Mouse (Mus musculus) c-Kit-positive CD71-negative TER-119-negative erythroid progenitor cells, embryonic 14.5 days (primary cell): ENCODE measurements around the gene Nxph3.
"Not testable (repeated sequence)": the region's sequence is repeated elsewhere in the genome, so short reads cannot be mapped to it uniquely, and the experiment has no call there.

Experiments
- DNase-seq: peaks from one replicate; pipeline ENCODE4 v3.0.0-alpha.2; 2013; ENCODE audit warnings: low read depth

Gene Nxph3

DNA sequence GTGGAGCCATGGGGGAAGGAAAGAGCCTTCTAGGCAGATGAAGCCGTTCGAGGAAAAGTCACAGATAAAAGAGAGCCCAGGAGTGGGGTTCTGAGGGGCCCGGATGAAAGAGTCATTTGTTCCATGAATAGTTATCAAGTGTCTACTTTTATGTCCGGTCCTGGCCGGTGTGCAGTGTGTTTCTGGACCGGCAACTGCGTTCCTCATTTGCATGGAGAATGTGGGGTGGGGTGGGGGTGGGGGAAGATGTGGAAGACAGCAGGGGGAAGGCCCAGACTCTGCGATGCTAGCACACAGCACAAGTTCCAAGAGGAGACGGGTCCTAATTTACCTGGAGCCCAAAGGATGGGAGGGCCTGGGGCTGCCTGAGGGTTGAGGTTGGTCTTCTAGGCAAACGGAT is 4.9 kb upstream of the Nxph3 start:
- DNase-seq = no peak

- DNase-seq = no peak
These were observed 2.8 kb upstream of the Nxph3 start for GRCm38 (mm10) chr11:95517162-95517561.

GRCm38 (mm10) chr11:95516491-95516911 is 2.1 kb upstream of the Nxph3 start:
- no peak for DNase-seq

DNA sequence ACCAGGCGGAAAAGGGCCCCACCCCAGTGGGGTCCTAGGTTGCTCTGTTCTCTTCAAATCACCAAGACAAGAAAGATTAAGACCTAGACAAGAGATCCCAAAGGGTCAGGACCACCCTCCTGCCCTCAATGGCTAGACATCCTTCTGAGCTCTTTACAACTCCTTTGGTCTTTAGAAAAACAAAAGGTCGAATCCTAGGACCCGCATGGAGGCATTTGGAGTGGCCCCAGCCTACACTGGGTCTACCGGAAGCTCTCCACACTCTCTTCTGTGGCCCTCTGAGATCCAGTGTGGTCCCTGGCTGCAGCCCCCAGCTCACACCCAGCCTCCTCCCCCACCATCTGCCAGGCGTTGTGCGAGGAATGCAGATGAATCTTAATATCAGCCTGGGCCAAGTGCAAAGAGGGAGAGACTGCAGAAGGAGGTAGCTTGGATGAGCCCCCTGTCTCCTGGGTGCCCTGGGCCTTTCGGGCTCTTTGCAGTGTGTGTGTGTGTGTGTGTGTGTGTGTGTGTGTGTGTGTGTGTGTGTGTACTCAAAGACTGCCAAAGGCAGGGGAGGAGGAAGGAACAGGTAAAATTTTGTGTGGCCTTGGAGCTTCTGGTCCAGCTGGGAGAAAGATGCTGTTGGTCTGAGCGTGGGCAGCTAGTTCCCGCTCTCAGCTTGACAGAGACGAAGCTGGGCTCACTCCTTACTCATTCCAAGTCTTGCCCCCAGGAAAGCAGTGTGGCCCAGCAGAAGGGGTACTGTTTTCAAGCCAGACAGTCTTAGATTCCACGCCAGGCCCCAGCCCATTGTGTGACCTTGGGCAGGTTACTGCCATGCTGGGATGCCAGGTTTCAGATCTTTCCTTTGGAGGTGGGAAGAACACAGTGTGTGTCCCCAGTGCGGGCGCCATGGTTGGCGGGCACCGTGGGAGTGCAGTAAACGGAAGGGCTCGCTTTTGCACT is 1.3 kb upstream of the Nxph3 start:
- DNase-seq = no peak

GRCm38 (mm10) chr11:95513461-95514297 is 691 bp downstream of the Nxph3 start:
- no peak for DNase-seq

GRCm38 (mm10) chr11:95512383-95512782 is 2.0 kb downstream of the Nxph3 start:
- no peak for DNase-seq

- no peak for DNase-seq
These were observed 2.5 kb downstream of the Nxph3 start for GRCm38 (mm10) chr11:95511919-95512318.

GRCm38 (mm10) chr11:95510631-95511030 is 3.7 kb downstream of the Nxph3 start:
- no peak for DNase-seq

GRCm38 (mm10) chr11:95509126-95509717 is 5.1 kb downstream of the Nxph3 start:
- DNase-seq = no peak

GRCm38 (mm10) chr11:95508211-95508926 is 6.0 kb downstream of the Nxph3 start:
- no peak for DNase-seq

DNA sequence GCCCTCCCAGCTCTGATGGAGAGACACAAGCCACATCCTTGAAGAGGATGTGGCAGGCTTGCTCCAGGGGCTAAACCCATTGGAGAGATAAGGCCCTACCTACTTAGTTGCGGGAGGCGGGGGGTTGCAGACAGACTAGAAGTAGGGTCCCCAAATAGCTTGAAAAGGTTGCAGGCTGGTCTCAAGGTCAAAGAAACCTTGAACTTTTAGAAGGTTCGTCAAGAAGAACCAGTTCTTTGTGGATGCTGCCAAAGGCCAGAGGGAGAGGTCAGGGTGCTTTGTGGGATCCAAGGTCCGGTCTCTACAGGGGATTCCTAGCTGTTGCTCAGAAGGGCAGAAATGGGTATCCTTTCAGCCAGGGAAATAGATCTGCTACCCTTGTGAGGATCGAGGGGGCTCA is 6.6 kb downstream of the Nxph3 start:
- DNase-seq = no peak

GRCm38 (mm10) chr11:95507041-95507716 is 7.2 kb downstream of the Nxph3 start:
- no peak for DNase-seq

DNA sequence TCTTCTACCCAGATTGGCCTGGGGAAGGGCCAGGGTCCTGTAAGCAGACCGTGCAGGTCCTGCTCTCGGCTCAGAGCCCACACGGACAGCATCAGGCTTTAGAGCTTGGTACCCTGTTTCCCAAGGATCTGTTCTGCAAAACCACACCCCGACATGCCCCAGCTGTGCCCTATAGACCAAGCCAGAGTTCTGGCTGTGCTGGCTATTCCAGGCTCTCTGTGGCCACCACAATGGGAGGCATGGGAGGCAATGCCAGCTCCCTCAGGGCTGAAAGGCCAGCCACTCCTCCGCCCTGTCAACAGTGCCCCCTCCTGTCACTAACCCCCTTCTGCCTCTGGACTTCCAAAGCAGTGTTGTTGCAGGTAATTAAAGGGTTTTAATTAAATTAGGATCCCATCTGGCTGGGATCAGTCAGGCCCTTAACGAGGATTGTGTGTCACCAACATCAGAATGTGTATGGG is 10.1 kb downstream of the Nxph3 start:
- no peak for DNase-seq

DNA sequence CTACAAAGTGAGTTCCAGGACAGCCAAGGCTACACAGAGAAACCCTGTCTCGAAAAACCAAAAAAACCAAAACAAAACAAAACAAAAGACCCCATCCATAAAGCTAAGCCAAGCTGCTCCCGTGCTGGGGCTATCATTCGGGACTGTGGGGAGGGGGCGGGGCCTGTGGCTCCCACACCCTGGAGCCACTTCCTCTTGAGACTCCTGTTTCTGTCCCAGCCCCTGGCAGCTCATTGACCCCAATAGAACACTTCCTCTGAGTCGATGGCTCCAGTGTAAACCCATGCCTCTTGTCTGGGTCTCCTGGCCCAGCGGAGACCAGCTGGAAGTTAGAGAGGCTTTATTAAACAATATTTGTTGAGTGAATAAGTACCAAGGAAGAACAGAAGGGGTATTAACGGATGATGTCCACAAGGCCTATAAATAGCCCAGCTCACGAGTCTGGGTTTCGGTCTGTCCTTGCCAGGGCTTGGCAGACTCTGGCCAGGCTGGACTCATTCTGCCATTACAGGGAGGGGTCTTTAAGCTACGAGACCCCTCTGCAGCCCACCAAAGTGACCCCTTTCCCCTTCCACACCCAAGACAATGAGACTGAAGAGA is 10.7 kb downstream of the Nxph3 start:
- no peak for DNase-seq

DNA sequence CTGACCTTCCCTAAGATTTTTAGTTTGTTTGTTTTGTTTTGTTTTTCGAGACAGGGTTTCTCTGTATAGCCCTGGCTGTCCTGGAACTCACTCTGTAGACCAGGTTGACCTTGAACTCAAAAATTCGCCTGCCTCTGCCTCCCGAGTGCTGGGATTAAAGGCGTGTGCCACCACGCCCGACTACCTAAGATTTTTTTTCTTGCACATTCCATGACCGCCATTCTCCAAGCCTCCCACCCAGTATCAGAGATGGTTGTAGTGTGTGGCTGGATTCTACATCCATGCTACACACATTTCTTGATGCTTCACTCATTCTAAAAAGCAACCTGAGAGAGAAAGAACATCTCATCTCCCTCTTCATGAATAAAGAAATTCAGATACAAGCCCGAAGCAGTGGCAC is 12.5 kb downstream of the Nxph3 start:
- not testable (repeated sequence) for DNase-seq

DNA sequence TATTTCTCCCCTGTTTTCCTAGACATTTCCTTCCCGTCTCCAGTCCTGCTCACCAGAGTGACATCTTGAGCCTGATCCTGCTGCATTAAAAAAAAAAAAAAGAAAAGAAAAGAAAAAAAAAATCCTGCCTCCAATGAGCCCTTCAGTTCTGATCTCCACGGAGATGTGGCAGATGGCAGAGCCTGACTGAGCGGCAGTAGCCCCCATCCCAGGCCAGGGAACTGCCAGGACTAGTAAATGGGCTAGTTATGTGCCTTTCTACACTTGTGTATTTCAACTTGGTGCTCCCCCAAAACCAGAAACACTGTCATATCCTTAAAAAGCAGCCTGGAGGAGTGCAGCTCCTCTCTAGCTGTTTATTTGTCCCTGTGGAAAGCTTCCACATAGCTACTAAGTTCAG is 13.5 kb downstream of the Nxph3 start:
- no peak for DNase-seq

DNA sequence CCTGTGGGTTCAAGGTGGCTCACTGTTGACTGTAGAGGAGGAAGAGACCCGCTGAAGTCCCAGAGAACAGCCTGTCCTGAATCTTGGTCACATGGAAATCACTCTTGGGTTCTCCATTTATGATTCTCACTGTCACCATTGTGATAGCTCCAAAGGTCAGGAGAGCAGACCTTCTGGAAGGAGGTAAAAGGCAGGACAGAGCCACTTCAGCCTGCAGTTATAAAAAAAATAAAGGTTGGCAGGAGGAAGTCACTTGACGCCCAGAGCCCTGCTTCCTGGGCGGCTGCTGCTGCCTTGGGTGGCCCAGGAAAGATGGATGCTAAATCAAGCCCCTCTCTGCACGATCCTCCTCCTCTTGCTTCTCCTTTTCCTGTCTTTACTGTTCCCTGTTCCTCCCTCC is 14.0 kb downstream of the Nxph3 start:
- no peak for DNase-seq

DNA sequence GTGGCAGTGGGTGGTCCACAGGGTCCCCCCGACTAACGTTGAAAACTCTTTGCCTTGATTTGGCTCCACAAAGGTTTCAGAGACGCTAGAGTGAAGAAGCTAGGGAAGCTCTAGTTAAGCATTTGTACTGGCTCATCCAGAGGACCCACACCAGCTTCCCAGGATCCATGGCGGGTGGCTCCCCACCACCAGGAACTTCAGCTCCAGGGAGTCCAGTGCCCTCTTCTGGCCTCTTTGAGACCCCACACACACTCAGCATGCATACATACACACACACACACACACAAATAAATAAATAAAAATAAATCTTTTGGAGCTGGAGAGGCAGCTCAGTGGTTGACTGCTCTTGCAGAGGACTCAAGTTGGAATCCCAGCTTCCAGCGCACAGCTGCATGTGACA is 16.4 kb downstream of the Nxph3 start:
- DNase-seq = no peak

DNA sequence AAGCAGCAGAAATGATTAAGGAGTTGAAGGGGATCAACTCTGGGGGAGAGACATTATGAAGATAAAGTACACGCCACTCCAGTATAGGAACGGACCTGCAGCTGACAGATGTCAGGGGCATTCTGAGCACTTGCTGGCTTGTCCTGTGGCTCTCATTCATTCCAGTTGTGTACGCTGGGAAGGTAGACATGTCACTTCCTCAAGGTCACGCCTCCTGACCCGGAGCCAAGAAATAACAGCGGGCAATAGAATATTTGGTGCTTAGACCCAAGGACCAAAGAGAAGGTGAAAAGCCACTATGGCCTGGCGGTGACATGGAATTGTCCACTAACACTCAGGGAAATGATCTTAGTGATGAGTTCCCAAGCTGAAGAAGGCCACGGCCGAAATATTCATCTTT is 18.5 kb downstream of the Nxph3 start:
- DNase-seq = no peak

DNA sequence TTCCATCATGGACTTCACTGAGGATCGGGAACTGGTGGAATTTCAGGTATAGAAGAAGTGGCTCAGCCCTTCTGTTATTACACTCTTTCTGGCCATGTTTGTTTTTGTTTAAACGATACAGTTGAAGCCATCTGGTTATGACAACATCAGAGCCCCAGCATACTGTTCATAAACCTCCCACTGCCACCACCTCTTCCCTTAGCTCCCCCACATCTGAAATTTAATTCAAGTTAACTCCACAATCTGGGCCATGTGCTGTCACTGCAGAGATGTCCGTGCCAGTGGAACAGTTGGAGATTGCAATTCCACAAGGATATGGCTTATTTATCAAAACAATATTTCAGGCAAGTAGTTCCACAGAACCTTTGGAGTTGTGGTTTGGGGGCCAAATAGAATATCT is 20.0 kb downstream of the Nxph3 start:
- DNase-seq = no peak

DNA sequence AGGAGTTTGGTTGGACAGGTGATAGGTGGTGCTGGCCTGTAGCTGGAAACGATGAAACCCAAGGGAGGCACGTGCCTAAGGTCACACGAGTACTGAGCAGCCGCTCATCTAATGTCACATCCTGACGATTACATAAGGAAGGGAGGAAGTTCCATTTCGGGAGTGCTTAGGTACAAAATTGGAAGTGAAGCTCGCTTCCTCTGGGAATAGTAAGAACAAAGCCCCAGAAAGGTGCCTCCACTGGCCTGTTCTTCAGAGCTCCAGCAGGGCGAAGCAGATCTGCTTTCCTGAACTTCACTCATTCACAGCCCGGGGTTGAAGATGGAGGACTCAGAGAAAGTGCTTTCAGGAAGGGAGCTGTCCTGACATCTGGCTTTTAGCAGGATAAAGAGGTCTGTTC is 20.4 kb downstream of the Nxph3 start:
- no peak for DNase-seq
